Mouse (Mus musculus) retina, postnatal 1 day (tissue): ENCODE measurements around the gene Gm31371.
"Not testable (repeated sequence)": the region's sequence is repeated elsewhere in the genome, so short reads cannot be mapped to it uniquely, and the experiment has no call there.

Source experiments
- DNase-seq: peaks from one replicate; pipeline ENCODE4 v3.0.0-alpha.2; 2012

The Gm31371 gene

GRCm38 (mm10) chr8:19903092-19903491 lies at the start of gene Gm31371:
TSS of gene Gm31371 (plus strand) at chr8:19903392.
- not testable (repeated sequence) for DNase-seq

DNA sequence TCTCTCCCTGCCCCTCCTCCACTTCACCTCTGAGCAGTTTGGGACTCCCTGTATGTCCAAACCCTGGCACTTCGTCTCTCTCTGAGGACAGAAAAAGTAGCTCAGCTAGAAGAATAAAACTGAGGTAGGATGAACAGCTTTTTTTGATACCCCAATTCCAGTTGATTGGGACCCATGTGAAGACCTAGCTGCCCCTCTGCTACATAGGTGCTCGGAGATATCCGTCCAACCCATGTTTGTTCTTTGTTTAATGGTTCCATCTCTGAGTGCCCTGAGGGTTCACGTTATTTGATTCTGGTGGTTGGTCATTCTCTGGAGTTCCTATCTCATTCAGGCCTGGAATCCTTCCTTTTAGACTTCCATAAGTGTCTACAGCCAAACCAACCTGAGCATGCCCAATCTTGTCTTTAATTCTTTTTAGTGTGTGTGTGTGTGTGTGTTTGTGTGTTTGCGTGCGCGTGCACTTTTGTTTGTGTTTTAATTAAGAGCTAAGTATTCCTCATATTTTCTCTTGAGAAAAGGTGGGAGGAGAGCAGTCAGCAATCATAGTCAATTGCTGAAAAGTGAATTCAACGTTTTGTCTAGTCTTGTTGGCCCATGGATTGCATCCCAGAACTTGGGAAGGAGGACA lies 3.3 kb downstream of the Gm31371 start:
- DNase-seq, result not testable (repeated sequence)

- DNase-seq, result not testable (repeated sequence)
Measured at GRCm38 (mm10) chr8:19908841-19909321, 5.7 kb downstream of the Gm31371 start.

- DNase-seq, result not testable (repeated sequence)
Measured at GRCm38 (mm10) chr8:19919086-19919485, 15.9 kb downstream of the Gm31371 start.

- DNase-seq, result not testable (repeated sequence)
Measured at GRCm38 (mm10) chr8:19934274-19934673, 31.1 kb downstream of the Gm31371 start.

DNA sequence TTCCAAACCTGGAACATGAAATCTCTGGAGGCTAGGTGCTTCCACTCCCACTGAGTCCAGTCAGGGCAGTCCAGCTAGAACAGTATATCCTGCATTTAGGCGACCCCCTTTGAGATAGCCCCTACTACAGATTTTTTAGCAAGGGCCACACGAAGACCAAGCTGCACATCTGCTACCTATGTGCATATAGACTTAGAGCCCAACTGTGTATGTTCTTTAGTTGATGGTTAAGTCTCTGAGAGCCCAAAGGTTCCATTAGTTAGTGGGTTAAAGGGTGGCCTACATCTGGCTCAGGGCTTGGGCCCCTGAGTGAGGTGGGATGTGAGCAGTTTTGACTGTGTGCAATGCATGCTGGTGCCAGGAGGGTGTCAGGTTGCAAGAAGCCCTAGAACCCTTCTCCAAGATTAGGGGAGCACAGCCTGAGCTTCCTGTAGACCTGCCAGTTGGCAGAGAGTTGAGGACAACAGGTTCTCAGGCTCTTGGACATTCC lies 32.4 kb downstream of the Gm31371 start:
- DNase-seq, result not testable (repeated sequence)

DNA sequence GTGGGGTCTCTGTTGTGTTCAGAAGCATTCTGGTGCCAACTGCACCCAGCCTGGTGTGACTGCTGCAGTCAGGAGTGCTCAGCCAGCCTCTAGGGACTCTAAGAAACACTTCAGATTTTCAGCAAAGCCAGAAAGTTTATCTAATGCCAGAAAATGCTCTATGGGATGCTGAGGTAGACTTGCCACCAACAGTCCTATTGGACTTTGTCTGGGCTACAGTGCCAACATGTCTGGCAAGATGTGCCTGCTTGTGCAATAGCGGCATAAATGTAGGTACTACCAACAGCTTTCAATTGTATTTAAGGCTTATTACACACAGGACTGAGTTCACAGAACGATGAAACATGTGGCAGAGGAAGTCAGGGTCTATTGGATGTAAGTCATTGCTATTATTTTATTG lies 57.7 kb downstream of the Gm31371 start:
- no peak for DNase-seq

DNA sequence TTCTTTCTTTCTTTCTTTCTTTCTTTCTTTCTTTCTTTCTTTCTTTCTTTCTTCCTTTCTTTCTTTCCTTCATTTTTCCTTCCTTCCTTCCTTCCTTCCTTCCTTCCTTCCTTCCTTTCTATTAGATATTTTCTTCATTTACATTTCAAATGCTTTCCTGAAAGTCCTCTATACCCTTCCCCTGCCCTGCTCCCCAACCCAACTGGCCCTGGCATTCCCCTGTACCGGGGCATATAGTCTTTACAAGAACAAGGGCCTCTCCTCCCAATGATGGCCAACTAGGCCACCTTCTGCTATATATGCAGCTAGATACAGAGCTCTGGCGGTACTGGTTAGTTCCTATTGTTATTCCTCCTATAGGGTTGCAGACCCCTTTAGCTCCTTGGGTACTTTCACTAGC lies 60.6 kb downstream of the Gm31371 start:
- not testable (repeated sequence) for DNase-seq

- not testable (repeated sequence) for DNase-seq
Measured at GRCm38 (mm10) chr8:19968151-19968550, 65.0 kb downstream of the Gm31371 start.

DNA sequence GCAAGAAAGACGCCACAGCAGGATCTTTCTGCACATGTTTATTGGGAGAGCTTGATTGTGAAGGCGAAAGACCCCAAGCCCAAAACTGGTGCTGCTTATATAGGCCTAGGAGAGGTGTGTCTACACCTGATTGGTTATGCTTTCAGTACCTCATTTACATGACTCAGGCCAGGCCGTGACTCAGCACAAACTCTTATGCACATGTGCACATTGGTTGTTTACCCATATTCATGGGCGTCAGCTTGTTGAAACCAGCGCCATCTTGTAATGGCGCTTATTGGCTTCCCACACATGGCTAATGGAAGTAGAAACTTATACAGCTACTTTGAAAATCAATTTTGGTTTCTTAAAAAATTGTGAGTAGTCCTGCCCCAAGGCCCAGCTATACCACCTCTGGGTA lies 72.0 kb downstream of the Gm31371 start:
- DNase-seq, result not testable (repeated sequence)
